Mouse (Mus musculus): ENCODE results near the gene Cbx4.

DNA sequence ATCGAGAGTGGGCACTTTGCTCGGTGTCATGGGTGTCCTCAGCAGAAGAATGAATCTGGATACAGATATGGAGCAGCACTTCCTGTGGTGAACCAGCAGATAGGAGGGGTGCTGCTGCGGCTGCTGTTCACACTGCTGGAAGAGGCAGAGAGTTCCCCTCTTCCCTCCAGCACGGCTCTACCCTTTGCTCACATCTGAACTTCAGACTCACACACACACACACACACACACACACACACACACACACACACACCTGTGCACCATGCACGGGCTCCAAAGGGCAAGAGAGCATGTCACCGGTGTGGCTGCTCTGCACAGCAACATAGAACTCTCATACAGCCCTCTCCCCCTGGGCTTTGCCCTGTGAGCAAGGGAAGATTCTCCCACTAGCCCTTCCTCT lies 20.3 kb upstream of the Cbx4 start:
- TF ChIP-seq CTCF (conservative IDR thresholded peaks at IDR 0.05; ENCODE audit: insufficient read depth, insufficient read length, low read depth, low read length) (0 out of 2 replicates have a peak, but pooled peaks have one; percentile 3), POLR2A (IDR thresholded peaks at IDR 0.05; ENCODE audit: low read depth, low read length) (no peak)
